Mouse (Mus musculus): ENCODE data around the gene Mapre1.

- no peak for TF ChIP-seq CTCF (IDR thresholded peaks at IDR 0.05; ENCODE audit: low read depth, low read length)
- no peak for TF ChIP-seq GATA1 (IDR thresholded peaks at IDR 0.05; ENCODE audit: borderline replicate concordance, low read length)
- no peak for TF ChIP-seq TAL1 (conservative IDR thresholded peaks at IDR 0.05; ENCODE audit: low read depth, low read length)
Measured at GRCm38 (mm10) chr2:153740500-153741436, at the start of gene Mapre1.

Measured in G1E (cell line).